Mouse (Mus musculus) C2C12 (cell line): ENCODE measurements at regions not wholly inside any gene's neighbourhood (a gene's known extent, or its start where the extent isn't known, plus 50 kb on each side); places are given as distances from the start of the nearest gene placed in this dataset.
"Not testable (repeated sequence)": the region's sequence is repeated elsewhere in the genome, so short reads cannot be mapped to it uniquely, and the experiment has no call there.

Source experiments
- H3K27me3 ChIP-seq: one replicate; pipeline ENCODE4 v1.6.1; 2011; ENCODE audit not compliant: control insufficient read depth, insufficient read depth, insufficient read length
- H3K36me3 ChIP-seq: one replicate; pipeline ENCODE4 v1.6.1; 2011; ENCODE audit not compliant: control insufficient read depth, insufficient read depth
- H3K4me3 ChIP-seq: one replicate; pipeline ENCODE4 v1.5.1; 2011; ENCODE audit warnings: mild to moderate bottlenecking, control low read depth; ENCODE audit not compliant: poor library complexity, insufficient read depth, severe bottlenecking
- H3K79me2 ChIP-seq: one replicate; pipeline ENCODE4 v1.6.1; 2011; ENCODE audit not compliant: control insufficient read depth, insufficient read depth
- H3K79me3 ChIP-seq: one replicate; pipeline ENCODE4 v1.6.1; 2011; ENCODE audit warnings: low read depth, control low read depth
- H3ac ChIP-seq: one replicate; pipeline ENCODE3; 2011; ENCODE audit warnings: low read depth; ENCODE audit not compliant: control insufficient read depth, insufficient read length

- H3K79me2 ChIP-seq, H3K27me3 ChIP-seq, H3K79me3 ChIP-seq, H3K4me3 ChIP-seq, H3K36me3 ChIP-seq, H3ac ChIP-seq: not testable (repeated sequence)
Observed at GRCm38 (mm10) chr8:20495542-20495941, 119.2 kb upstream of the Gm21119 start.

- not testable (repeated sequence) for H3K79me3 ChIP-seq, H3K36me3 ChIP-seq, H3K79me2 ChIP-seq, H3K27me3 ChIP-seq, H3K4me3 ChIP-seq, H3ac ChIP-seq
Observed at GRCm38 (mm10) chr8:20513920-20514319, 100.8 kb upstream of the Gm21119 start.

- not testable (repeated sequence) for H3K36me3 ChIP-seq, H3K79me3 ChIP-seq
Observed at GRCm38 (mm10) chr8:20516324-20516830, 98.3 kb upstream of the Gm21119 start.

GRCm38 (mm10) chr8:20517551-20517950 lies 97.2 kb upstream of the Gm21119 start:
- H3K36me3 ChIP-seq, H3K79me3 ChIP-seq, H3K27me3 ChIP-seq, H3K4me3 ChIP-seq, H3ac ChIP-seq, H3K79me2 ChIP-seq: not testable (repeated sequence)

More at GRCm38 (mm10) chr8:20516324-20516830, 98.3 kb upstream of the Gm21119 start:
- not testable (repeated sequence) for H3ac ChIP-seq, H3K4me3 ChIP-seq, H3K79me2 ChIP-seq, H3K27me3 ChIP-seq

GRCm38 (mm10) chr8:20524539-20524938 lies 90.2 kb upstream of the Gm21119 start:
- not testable (repeated sequence) for H3K79me3 ChIP-seq, H3K36me3 ChIP-seq, H3ac ChIP-seq, H3K27me3 ChIP-seq, H3K79me2 ChIP-seq, H3K4me3 ChIP-seq

- H3K4me3 ChIP-seq, H3K27me3 ChIP-seq, H3ac ChIP-seq, H3K79me3 ChIP-seq, H3K79me2 ChIP-seq, H3K36me3 ChIP-seq: not testable (repeated sequence)
Observed at GRCm38 (mm10) chr8:20529048-20529447, 85.7 kb upstream of the Gm21119 start.

GRCm38 (mm10) chr8:20539031-20539430 lies 75.7 kb upstream of the Gm21119 start:
- H3K27me3 ChIP-seq, H3K79me3 ChIP-seq, H3K79me2 ChIP-seq, H3K36me3 ChIP-seq, H3K4me3 ChIP-seq, H3ac ChIP-seq: not testable (repeated sequence)

- H3ac ChIP-seq, H3K79me2 ChIP-seq, H3K79me3 ChIP-seq, H3K4me3 ChIP-seq, H3K36me3 ChIP-seq, H3K27me3 ChIP-seq: not testable (repeated sequence)
Observed at GRCm38 (mm10) chr8:20544084-20544483, 70.6 kb upstream of the Gm21119 start.

GRCm38 (mm10) chr8:20545347-20545746 lies 69.4 kb upstream of the Gm21119 start:
- H3K79me2 ChIP-seq, H3K79me3 ChIP-seq, H3K4me3 ChIP-seq, H3K36me3 ChIP-seq, H3ac ChIP-seq, H3K27me3 ChIP-seq: not testable (repeated sequence)

- H3K27me3 ChIP-seq, H3ac ChIP-seq, H3K79me2 ChIP-seq, H3K4me3 ChIP-seq, H3K36me3 ChIP-seq, H3K79me3 ChIP-seq: not testable (repeated sequence)
Observed at GRCm38 (mm10) chr8:20546401-20546800, 68.3 kb upstream of the Gm21119 start.

GRCm38 (mm10) chr8:20550054-20550778 lies 64.5 kb upstream of the Gm21119 start:
- H3ac ChIP-seq, H3K27me3 ChIP-seq, H3K36me3 ChIP-seq, H3K79me3 ChIP-seq, H3K79me2 ChIP-seq: not testable (repeated sequence)
- H3K4me3 ChIP-seq, result peak overlapping the region; percentile 11

- H3K79me3 ChIP-seq, H3K79me2 ChIP-seq, H3K4me3 ChIP-seq, H3ac ChIP-seq, H3K36me3 ChIP-seq, H3K27me3 ChIP-seq: not testable (repeated sequence)
Observed at GRCm38 (mm10) chr8:20556501-20557181, 58.1 kb upstream of the Gm21119 start.
